Comparison of ENCODE assay signal across 8 mouse cellular contexts in genomic region chr11:99149898-99150757, GRCm38 (mm10). TPM values are rescaled to one million over a fixed set of nuclear protein-coding genes. Genes with fewer than 3 reads are reported as not detected.
DNase-seq lines count a peak whose midpoint lies in the region; ATAC-seq lines count a peak whose summit lies in the region.

No protein-coding gene starts in this region.

- no peak overlapping the region for H3K27ac ChIP-seq in forebrain, embryonic 16.5 days (ENCODE audit: low read length)
- H3K27ac ChIP-seq in hindbrain, embryonic 10.5 days = peak overlapping the region; percentile 89; the same call in 1 of the 2 replicates

- H3K9ac ChIP-seq in forebrain, embryonic 16.5 days (replicated peaks; ENCODE audit: low read depth, low read length) = no peak overlapping the region

- 58% methylated on average over 19 of the region's 19 CpGs for WGBS in forebrain, embryonic 16.5 days
- 52% methylated on average over 19 of the region's 19 CpGs for WGBS in hindbrain, embryonic 10.5 days

- peak; percentile 23; the same call in 1 of the 2 replicates for ATAC-seq in forebrain, embryonic 16.5 days

- no peaks in the 10 kb centered on the region for H3K27me3 ChIP-seq in forebrain, embryonic 16.5 days (replicated peaks; ENCODE audit: control insufficient read depth, insufficient read depth, low read length)
- peaks cover 19% of the 10 kb centered on the region for H3K27me3 ChIP-seq in hindbrain, embryonic 10.5 days (ENCODE audit: insufficient read depth, poor library complexity, severe bottlenecking)

- no peak overlapping the region for H3K4me3 ChIP-seq in forebrain, embryonic 16.5 days (replicated peaks; ENCODE audit: low read length)
- H3K4me3 ChIP-seq in hindbrain, embryonic 10.5 days = no peak overlapping the region

- peaks cover 22% of the 10 kb centered on the region for H3K4me1 ChIP-seq in forebrain, embryonic 16.5 days (replicated peaks; ENCODE audit: control insufficient read depth, insufficient read depth, low read length)
- H3K4me1 ChIP-seq in hindbrain, embryonic 10.5 days (replicated peaks) = peaks cover 41% of the 10 kb centered on the region

- H3K4me2 ChIP-seq in forebrain, embryonic 16.5 days (ENCODE audit: low read length) = no peak overlapping the region

- H3K36me3 ChIP-seq in forebrain, embryonic 16.5 days (ENCODE audit: control insufficient read depth, insufficient read depth) = no peaks in the 10 kb centered on the region
- H3K36me3 ChIP-seq in hindbrain, embryonic 10.5 days = no peaks in the 10 kb centered on the region

- peak; percentile 63 for DNase-seq in Muller cell, postnatal 12 days (ENCODE audit: inconsistent ontology term)
- DNase-seq in cerebellum, adult 11-12 months = peak; percentile 11
- DNase-seq in hindbrain, embryonic 10.5 days (ENCODE audit: low spot score) = peak; percentile 88
- peak; percentile 61 to 82 for DNase-seq in layer of hippocampus, adult 8-10 months (ENCODE audit: low spot score in 2 of 2)
- peak; percentile 90 for DNase-seq in lung, postnatal 10 days
- DNase-seq in right cerebral cortex, adult 18-20 months = peak; percentile 68
- peak; percentile 79 for DNase-seq in urinary bladder, postnatal 14 days (ENCODE audit: low spot score)

- H3K9me3 ChIP-seq in forebrain, embryonic 16.5 days (ENCODE audit: control insufficient read depth, low read length) = no peaks in the 10 kb centered on the region
- no peaks in the 10 kb centered on the region for H3K9me3 ChIP-seq in hindbrain, embryonic 10.5 days

RNA-seq across cellular contexts. Expression of gene Ccr7, which starts 4.7 kb away (rescaled TPM):
- polyA plus RNA-seq in forebrain, embryonic 16.5 days (2015; fragmentation: Nextera tagmentation; extraction: Ambion mirVana) = 0.16 TPM in 1 of 2 replicates, not detected in the other
- 0.21 and 0.25 TPM in 2 replicates for polyA plus RNA-seq in hindbrain, embryonic 10.5 days (2016; fragmentation: Nextera tagmentation; extraction: Ambion mirVana)
- not detected for total RNA-seq in layer of hippocampus, adult 8-10 months (2022)

Comparison
In these comparisons a context has a peak if more than half of its experiments do, and no peak if none do; other contexts are left out.
1. DNase-seq: peak in every context shown above with its lines; median percentile 90 in lung, postnatal 10 days; 88 in hindbrain, embryonic 10.5 days; 79 in urinary bladder, postnatal 14 days; 72 in layer of hippocampus, adult 8-10 months; 68 in right cerebral cortex, adult 18-20 months; 63 in Muller cell, postnatal 12 days; 11 in cerebellum, adult 11-12 months.